Mouse (Mus musculus): Measurements from ENCODE around the gene Tmem30a. TPM values are rescaled to one million over a fixed set of nuclear protein-coding genes. Genes with fewer than 3 reads are reported as not detected.

Tmem30a gene
- polyA plus RNA-seq, 1 experiment from 2014 or later: 98.0 TPM

GRCm38 (mm10) chr9:79751846-79752245 is 41.5 kb downstream of the Tmem30a start:
- H3K9me3 ChIP-seq (replicated peaks; ENCODE audit: low read length): no peaks in the 10 kb centered on the region
- 38% methylated on average over 8 of the region's 8 CpGs for WGBS
- TF ChIP-seq CTCF (IDR thresholded peaks at IDR 0.05; ENCODE audit: low read depth): no peak

GRCm38 (mm10) chr9:79750709-79751108 is 42.6 kb downstream of the Tmem30a start:
- no peak overlapping the region for H3K4me3 ChIP-seq (replicated peaks; ENCODE audit: low read depth, low read length)
- no peaks in the 10 kb centered on the region for H3K27me3 ChIP-seq (ENCODE audit: insufficient read depth, low read length)
- WGBS: 73% methylated on average over 7 of the region's 7 CpGs
- no peak overlapping the region for H3K4me2 ChIP-seq (ENCODE audit: low read length)
- H3K4me1 ChIP-seq (replicated peaks; ENCODE audit: insufficient read depth, low read length): no peaks in the 10 kb centered on the region
- TF ChIP-seq CTCF (IDR thresholded peaks at IDR 0.05; ENCODE audit: low read depth): no peak
- no peak overlapping the region for H3K27ac ChIP-seq
- peaks cover 21% of the 10 kb centered on the region for H3K36me3 ChIP-seq (ENCODE audit: insufficient read depth, low read length)
- no peak overlapping the region; the same call in 1 of the 2 replicates for H3K9ac ChIP-seq (ENCODE audit: low read depth, low read length)
- DNase-seq (ENCODE audit: low spot score): no peak
- ATAC-seq (replicated peaks; ENCODE audit: low FRiP score, low read depth): no peak
- no peaks in the 10 kb centered on the region for H3K9me3 ChIP-seq (replicated peaks; ENCODE audit: low read length)

More at GRCm38 (mm10) chr9:79751846-79752245, 41.5 kb downstream of the Tmem30a start:
- peaks cover 25% of the 10 kb centered on the region for H3K36me3 ChIP-seq (ENCODE audit: insufficient read depth, low read length)
- no peak for DNase-seq (ENCODE audit: low spot score)
- no peak overlapping the region for H3K4me2 ChIP-seq (ENCODE audit: low read length)
- no peaks in the 10 kb centered on the region for H3K4me1 ChIP-seq (replicated peaks; ENCODE audit: insufficient read depth, low read length)
- no peak overlapping the region for H3K27ac ChIP-seq
- no peak for ATAC-seq (replicated peaks; ENCODE audit: low FRiP score, low read depth)
- H3K9ac ChIP-seq (ENCODE audit: low read depth, low read length): no peak overlapping the region
- no peaks in the 10 kb centered on the region for H3K27me3 ChIP-seq (ENCODE audit: insufficient read depth, low read length)
- no peak overlapping the region for H3K4me3 ChIP-seq (replicated peaks; ENCODE audit: low read depth, low read length)

- DNase-seq (ENCODE audit: low spot score) (no peak), ATAC-seq (replicated peaks; ENCODE audit: low FRiP score, low read depth) (no peak)
- no peaks in the 10 kb centered on the region for H3K4me1 ChIP-seq (replicated peaks; ENCODE audit: insufficient read depth, low read length)
- H3K36me3 ChIP-seq (ENCODE audit: insufficient read depth, low read length): no peaks in the 10 kb centered on the region
- H3K9me3 ChIP-seq (replicated peaks; ENCODE audit: low read length): no peaks in the 10 kb centered on the region
- no peak overlapping the region for H3K9ac ChIP-seq (ENCODE audit: low read depth, low read length)
- no peak for TF ChIP-seq CTCF (IDR thresholded peaks at IDR 0.05; ENCODE audit: low read depth)
- no peak overlapping the region for H3K4me3 ChIP-seq (replicated peaks; ENCODE audit: low read depth, low read length)
- H3K27me3 ChIP-seq (ENCODE audit: insufficient read depth, low read length): no peaks in the 10 kb centered on the region
- no peak overlapping the region for H3K27ac ChIP-seq
- no peak overlapping the region for H3K4me2 ChIP-seq (ENCODE audit: low read length)
- WGBS: 75% methylated on average over 4 of the region's 4 CpGs
Observed at GRCm38 (mm10) chr9:79745036-79745435, 48.3 kb downstream of the Tmem30a start.

DNA sequence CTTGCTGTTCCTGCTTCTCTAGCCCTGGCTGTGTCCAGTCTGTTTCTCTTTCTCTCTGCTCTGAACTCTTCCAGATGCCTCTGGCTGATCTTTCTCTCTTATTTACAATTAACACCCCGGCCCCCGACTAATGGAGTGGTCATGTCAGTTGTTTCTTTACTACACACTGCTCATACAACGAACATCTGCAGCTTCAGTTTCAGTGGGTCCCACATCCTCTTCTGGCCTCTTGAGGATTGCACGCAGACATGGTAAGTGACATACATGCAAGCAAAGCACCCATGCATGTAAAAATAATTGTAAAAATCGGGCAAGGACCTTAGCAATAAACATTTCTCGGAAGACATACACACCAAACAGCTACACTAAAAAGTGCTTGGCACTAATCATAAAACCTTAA is 57.7 kb downstream of the Tmem30a start:
- no peaks in the 10 kb centered on the region for H3K9me3 ChIP-seq (replicated peaks; ENCODE audit: low read length)
- H3K36me3 ChIP-seq (ENCODE audit: insufficient read depth, low read length): no peaks in the 10 kb centered on the region
- H3K9ac ChIP-seq (ENCODE audit: low read depth, low read length): no peak overlapping the region
- 78% methylated on average over 6 of the region's 6 CpGs for WGBS
- no peak for TF ChIP-seq CTCF (IDR thresholded peaks at IDR 0.05; ENCODE audit: low read depth)
- ATAC-seq (replicated peaks; ENCODE audit: low FRiP score, low read depth): no peak
- H3K4me2 ChIP-seq (ENCODE audit: low read length): no peak overlapping the region
- no peak for DNase-seq (ENCODE audit: low spot score)
- no peak overlapping the region for H3K27ac ChIP-seq
- no peaks in the 10 kb centered on the region for H3K27me3 ChIP-seq (ENCODE audit: insufficient read depth, low read length)
- no peak overlapping the region for H3K4me3 ChIP-seq (replicated peaks; ENCODE audit: low read depth, low read length)
- H3K4me1 ChIP-seq (replicated peaks; ENCODE audit: insufficient read depth, low read length): no peaks in the 10 kb centered on the region

DNA sequence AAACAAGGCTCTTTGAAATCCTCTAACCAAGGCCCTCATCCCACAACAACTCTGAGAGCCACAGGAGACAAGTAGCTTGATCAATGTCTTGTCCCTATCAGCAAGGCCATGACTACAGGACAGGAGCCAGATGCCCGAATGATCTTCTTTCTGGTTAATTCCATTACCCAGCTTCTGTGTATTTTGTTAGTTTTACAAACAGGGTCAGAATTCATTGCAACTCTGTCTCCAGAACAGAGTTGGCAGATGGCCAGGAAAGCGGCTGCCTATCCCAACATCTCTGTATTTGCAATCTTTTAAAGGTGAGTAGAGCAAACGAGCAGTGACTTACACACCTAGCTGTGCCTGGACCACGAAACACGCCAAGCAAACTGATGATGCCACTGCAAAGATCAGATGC is 63.0 kb downstream of the Tmem30a start:
- no peaks in the 10 kb centered on the region for H3K9me3 ChIP-seq (replicated peaks; ENCODE audit: low read length)
- no peak overlapping the region for H3K9ac ChIP-seq (ENCODE audit: low read depth, low read length)
- H3K4me3 ChIP-seq (replicated peaks; ENCODE audit: low read depth, low read length): no peak overlapping the region
- H3K27me3 ChIP-seq (ENCODE audit: insufficient read depth, low read length): no peaks in the 10 kb centered on the region
- no peak for TF ChIP-seq CTCF (IDR thresholded peaks at IDR 0.05; ENCODE audit: low read depth)
- no peak overlapping the region for H3K27ac ChIP-seq
- no peak overlapping the region for H3K4me2 ChIP-seq (ENCODE audit: low read length)
- DNase-seq (ENCODE audit: low spot score): no peak
- ATAC-seq (replicated peaks; ENCODE audit: low FRiP score, low read depth): no peak
- no peaks in the 10 kb centered on the region for H3K4me1 ChIP-seq (replicated peaks; ENCODE audit: insufficient read depth, low read length)
- H3K36me3 ChIP-seq (ENCODE audit: insufficient read depth, low read length): no peaks in the 10 kb centered on the region
- WGBS: 63% methylated on average over 5 of the region's 5 CpGs

- ATAC-seq (replicated peaks; ENCODE audit: low FRiP score, low read depth): no peak
- peak; percentile 87 for DNase-seq (ENCODE audit: low spot score)
- Histone ChIP-seq H3K9ac (ENCODE audit: low read depth, low read length) (no peak overlapping the region), H3K4me3 (replicated peaks; ENCODE audit: low read depth, low read length) (no peak overlapping the region), H3K9me3 (replicated peaks; ENCODE audit: low read length) (0 out of 2 replicates have a peak, but pooled peaks cover 2% of the 10 kb centered on the region), H3K4me2 (ENCODE audit: low read length) (no peak overlapping the region), H3K36me3 (ENCODE audit: insufficient read depth, low read length) (no peaks in the 10 kb centered on the region), H3K27me3 (ENCODE audit: insufficient read depth, low read length) (peaks cover 8% of the 10 kb centered on the region; the same call in 1 of the 2 replicates), H3K4me1 (replicated peaks; ENCODE audit: insufficient read depth, low read length) (peaks cover 16% of the 10 kb centered on the region), H3K27ac (no peak overlapping the region)
- peak; percentile 77 for TF ChIP-seq CTCF (IDR thresholded peaks at IDR 0.05; ENCODE audit: low read depth)
- WGBS: 35% methylated on average over 5 of the region's 5 CpGs
Observed at GRCm38 (mm10) chr9:79723090-79723489, 70.2 kb downstream of the Tmem30a start.

- Histone ChIP-seq H3K4me1 (replicated peaks; ENCODE audit: insufficient read depth, low read length) (peaks cover 21% of the 10 kb centered on the region), H3K4me3 (replicated peaks; ENCODE audit: low read depth, low read length) (no peak overlapping the region), H3K36me3 (ENCODE audit: insufficient read depth, low read length) (no peaks in the 10 kb centered on the region), H3K9me3 (replicated peaks; ENCODE audit: low read length) (0 out of 2 replicates have a peak, but pooled peaks cover 2% of the 10 kb centered on the region), H3K9ac (ENCODE audit: low read depth, low read length) (no peak overlapping the region), H3K27ac (no peak overlapping the region), H3K4me2 (ENCODE audit: low read length) (0 out of 2 replicates have a peak overlapping the region, but pooled peaks have one; percentile 2), H3K27me3 (ENCODE audit: insufficient read depth, low read length) (peaks cover 8% of the 10 kb centered on the region; the same call in 1 of the 2 replicates)
- 8% methylated on average over 9 of the region's 9 CpGs for WGBS
- DNase-seq (ENCODE audit: low spot score) (peak; percentile 89), ATAC-seq (replicated peaks; ENCODE audit: low FRiP score, low read depth) (no peak)
- peak; percentile 80 for TF ChIP-seq CTCF (IDR thresholded peaks at IDR 0.05; ENCODE audit: low read depth)
Observed at GRCm38 (mm10) chr9:79721056-79721455, 72.3 kb downstream of the Tmem30a start.

All from kidney, postnatal 0 days (tissue).